Mouse (Mus musculus): ENCODE data around the gene Acot11.

GRCm38 (mm10) chr4:106764166-106764565, 40.6 kb downstream of the Acot11 start:
- TF ChIP-seq CTCF (IDR thresholded peaks at IDR 0.05; ENCODE audit: low read depth) (no peak), EP300 (optimal IDR thresholded peaks at IDR 0.05) (no peak)
